Mouse (Mus musculus): ENCODE measurements around the gene Rps6kb1. TPM values are rescaled to one million over a fixed set of nuclear protein-coding genes. Genes with fewer than 3 reads are reported as not detected.
"Not testable (repeated sequence)": the region's sequence is repeated elsewhere in the genome, so short reads cannot be mapped to it uniquely, and the experiment has no call there.

Gene Rps6kb1
- polyA plus RNA-seq, 1 experiment from 2014 or later = 35.9 TPM

GRCm38 (mm10) chr11:86568425-86568824 is 23.8 kb upstream of the Rps6kb1 start:
- H3K9ac ChIP-seq = no peak overlapping the region
- ATAC-seq = peak; percentile 47; the same call in 1 of the 2 replicates
- 53% methylated on average over 3 of the region's 3 CpGs for WGBS (ENCODE audit: insufficient replicate concordance)

GRCm38 (mm10) chr11:86558258-86558657 is 13.7 kb upstream of the Rps6kb1 start:
- Histone ChIP-seq H3K27ac (no peak overlapping the region), H3K4me1 (no peaks in the 10 kb centered on the region), H3K27me3 (replicated peaks) (no peaks in the 10 kb centered on the region), H3K4me2 (no peak overlapping the region), H3K9me3 (replicated peaks) (no peaks in the 10 kb centered on the region), H3K9ac (no peak overlapping the region), H3K36me3 (peaks cover 87% of the 10 kb centered on the region), H3K4me3 (no peak overlapping the region)
- ATAC-seq = no peak
- WGBS (ENCODE audit: insufficient replicate concordance) = 80% methylated on average over 4 of the region's 4 CpGs

More at GRCm38 (mm10) chr11:86568425-86568824, 23.8 kb upstream of the Rps6kb1 start:
- Histone ChIP-seq H3K27ac (no peak overlapping the region), H3K4me3 (no peak overlapping the region), H3K4me1 (peaks cover 11% of the 10 kb centered on the region; the same call in 1 of the 2 replicates), H3K27me3 (replicated peaks) (no peaks in the 10 kb centered on the region), H3K4me2 (no peak overlapping the region), H3K9me3 (replicated peaks) (no peaks in the 10 kb centered on the region), H3K36me3 (peaks cover 32% of the 10 kb centered on the region)

DNA sequence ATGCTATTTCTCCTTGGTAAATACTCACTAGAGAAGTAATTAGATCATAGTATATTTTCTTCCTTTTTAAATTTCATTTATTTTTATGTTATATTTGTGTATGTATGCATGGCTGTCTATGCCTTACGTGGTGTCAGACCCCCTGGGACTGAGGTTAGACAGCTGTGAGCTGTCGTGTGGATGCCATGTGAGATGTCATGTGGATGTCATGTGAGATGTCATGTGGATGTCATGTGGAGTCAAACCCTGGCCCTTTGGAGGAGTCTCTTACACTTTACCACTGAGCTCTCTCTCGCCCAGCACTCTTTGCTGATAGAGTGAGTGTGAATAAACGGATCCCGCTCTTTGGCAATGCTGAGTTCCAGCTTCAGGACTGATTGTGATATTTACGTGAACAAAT is 8.9 kb upstream of the Rps6kb1 start:
- Histone ChIP-seq H3K9ac (no peak overlapping the region), H3K27me3 (replicated peaks) (no peaks in the 10 kb centered on the region), H3K9me3 (replicated peaks) (no peaks in the 10 kb centered on the region), H3K4me3 (no peak overlapping the region), H3K4me2 (no peak overlapping the region), H3K36me3 (peaks cover 85% of the 10 kb centered on the region), H3K4me1 (no peaks in the 10 kb centered on the region), H3K27ac (no peak overlapping the region)
- no peak for ATAC-seq
- 84% methylated on average over 6 of the region's 6 CpGs for WGBS (ENCODE audit: insufficient replicate concordance)

- Histone ChIP-seq H3K4me3 (no peak overlapping the region), H3K4me2 (no peak overlapping the region), H3K36me3 (peaks cover 30% of the 10 kb centered on the region), H3K9ac (no peak overlapping the region), H3K4me1 (peaks cover 30% of the 10 kb centered on the region), H3K27me3 (replicated peaks) (no peaks in the 10 kb centered on the region), H3K9me3 (replicated peaks) (no peaks in the 10 kb centered on the region), H3K27ac (no peak overlapping the region)
- 96% methylated on average over 1 of the region's 1 CpGs for WGBS (ENCODE audit: insufficient replicate concordance)
- ATAC-seq = no peak
These were observed 2.8 kb upstream of the Rps6kb1 start for GRCm38 (mm10) chr11:86547412-86547811.

DNA sequence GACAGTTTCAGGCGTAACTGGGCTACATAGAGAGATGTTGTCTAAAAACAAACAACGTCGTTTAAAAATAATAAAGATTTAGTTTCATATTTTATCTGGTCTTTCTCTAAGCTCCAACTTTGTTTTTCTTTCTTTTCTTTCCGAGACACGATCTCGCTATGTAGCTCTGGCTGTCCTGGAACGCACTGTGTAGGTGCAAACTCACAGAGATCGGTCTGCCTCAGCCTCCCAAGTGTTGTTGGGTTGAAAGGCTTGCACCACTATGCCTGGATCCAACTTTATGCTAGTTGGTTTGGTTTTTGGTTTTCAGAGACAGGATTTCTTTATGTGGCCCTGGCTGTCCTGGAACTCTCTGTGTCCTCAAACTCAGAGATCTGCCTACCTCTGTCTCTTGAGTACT is 951 bp upstream of the Rps6kb1 start:
- Histone ChIP-seq H3K36me3 (peaks cover 29% of the 10 kb centered on the region), H3K27ac (peak overlapping the region; percentile 88), H3K9me3 (replicated peaks) (no peaks in the 10 kb centered on the region), H3K9ac (peak overlapping the region; percentile 98), H3K4me2 (peak overlapping the region; percentile 73), H3K27me3 (replicated peaks) (no peaks in the 10 kb centered on the region), H3K4me1 (peaks cover 41% of the 10 kb centered on the region), H3K4me3 (peak overlapping the region; percentile 94)
- ATAC-seq = no peak
- 62% methylated on average over 8 of the region's 8 CpGs for WGBS (ENCODE audit: insufficient replicate concordance)

DNA sequence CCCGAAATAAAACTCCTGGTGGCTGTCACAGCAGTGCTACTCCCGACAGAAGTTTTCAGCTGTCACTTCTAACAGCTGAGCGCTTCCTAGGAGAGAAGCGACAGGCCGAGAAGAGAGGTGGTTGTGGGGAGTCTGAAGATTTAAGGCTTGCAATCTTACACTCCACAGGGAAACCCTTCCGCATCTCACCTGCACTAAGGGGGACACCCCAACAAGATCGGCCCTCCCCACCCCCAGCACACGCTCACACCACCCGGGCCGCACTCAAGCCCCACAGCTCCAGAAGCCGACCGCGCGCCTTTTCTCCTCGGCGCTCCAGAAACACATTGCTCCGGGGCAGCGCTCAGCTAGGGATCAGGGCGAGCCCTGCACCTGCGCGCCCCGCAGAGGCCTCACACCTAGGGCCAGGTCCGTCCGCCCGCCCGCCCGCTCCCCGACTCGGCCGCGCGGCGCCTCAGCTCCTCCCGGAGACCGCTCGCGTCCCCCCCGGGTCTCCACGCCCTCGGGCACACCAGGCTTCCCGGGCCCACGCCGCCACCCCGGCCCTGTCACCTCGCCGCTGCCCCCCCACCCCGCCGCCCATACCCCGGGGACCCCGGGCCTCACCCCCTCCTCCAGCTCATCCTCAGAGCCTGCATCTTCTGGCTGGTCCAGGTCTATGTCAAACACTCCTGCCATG is 506 bp downstream of the Rps6kb1 start:
- Histone ChIP-seq H3K4me3 (peak overlapping the region; percentile 94), H3K9me3 (replicated peaks) (no peaks in the 10 kb centered on the region), H3K4me1 (peaks cover 41% of the 10 kb centered on the region), H3K4me2 (peak overlapping the region; percentile 87), H3K27me3 (replicated peaks) (no peaks in the 10 kb centered on the region), H3K27ac (peak overlapping the region; percentile 88), H3K9ac (peak overlapping the region; percentile 98), H3K36me3 (peaks cover 14% of the 10 kb centered on the region)
- peak; percentile 66 for ATAC-seq
- under 1% methylated on average over 48 of the region's 50 CpGs for WGBS (ENCODE audit: insufficient replicate concordance)

GRCm38 (mm10) chr11:86542851-86543250 is 1.8 kb downstream of the Rps6kb1 start:
- Histone ChIP-seq H3K9me3 (replicated peaks) (no peaks in the 10 kb centered on the region), H3K36me3 (peaks cover 16% of the 10 kb centered on the region), H3K27me3 (replicated peaks) (no peaks in the 10 kb centered on the region), H3K9ac (peak overlapping the region; percentile 98), H3K27ac (no peak overlapping the region), H3K4me1 (peaks cover 41% of the 10 kb centered on the region), H3K4me3 (no peak overlapping the region; the same call in 1 of the 2 replicates), H3K4me2 (peak overlapping the region; percentile 87)
- 89% methylated on average over 1 of the region's 1 CpGs for WGBS (ENCODE audit: insufficient replicate concordance)
- ATAC-seq = no peak

- ATAC-seq = no peak
- Histone ChIP-seq H3K27ac (no peak overlapping the region), H3K9me3 (replicated peaks) (no peaks in the 10 kb centered on the region), H3K9ac (no peak overlapping the region), H3K4me2 (no peak overlapping the region), H3K36me3 (peaks cover 18% of the 10 kb centered on the region), H3K27me3 (replicated peaks) (no peaks in the 10 kb centered on the region), H3K4me1 (peaks cover 29% of the 10 kb centered on the region), H3K4me3 (no peak overlapping the region)
- WGBS (ENCODE audit: insufficient replicate concordance) = 84% methylated on average over 2 of the region's 2 CpGs
These were observed 4.1 kb downstream of the Rps6kb1 start for GRCm38 (mm10) chr11:86540476-86540845.

DNA sequence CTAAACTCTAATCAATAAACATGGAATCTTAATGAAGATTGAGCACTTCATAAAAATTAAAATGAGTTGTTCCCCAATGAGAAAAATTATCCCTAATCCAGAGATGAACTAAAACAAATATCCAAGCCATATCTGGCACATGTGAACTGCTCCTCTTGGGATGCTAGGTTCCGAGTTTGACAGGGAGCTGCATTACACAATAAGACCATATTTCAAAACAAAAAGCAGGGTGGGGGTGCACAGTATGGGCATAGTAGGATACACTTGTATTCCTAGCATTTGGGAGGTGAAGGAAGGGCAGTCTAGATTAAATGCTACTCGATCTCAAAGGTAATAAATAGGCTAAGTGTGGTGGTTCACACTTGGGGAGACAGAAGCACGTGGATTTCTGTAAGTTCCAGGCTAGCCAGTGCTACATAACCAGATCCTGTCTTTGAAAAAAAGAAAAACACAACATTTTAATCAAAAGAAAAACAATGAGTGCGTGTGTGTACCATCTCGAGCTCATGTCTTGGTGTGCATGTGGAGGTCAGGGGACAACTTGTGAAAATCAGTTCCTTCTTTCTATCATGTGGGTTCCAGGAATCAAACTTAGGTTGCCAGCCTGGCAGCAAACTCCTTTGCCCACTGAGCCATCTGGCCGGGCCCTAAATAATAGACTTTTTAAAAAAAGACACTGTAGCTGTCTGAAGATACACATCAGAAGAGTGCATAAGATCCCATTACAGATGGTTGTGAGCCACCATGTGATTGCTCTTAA is 4.7 kb downstream of the Rps6kb1 start:
- Histone ChIP-seq H3K4me3 (no peak overlapping the region), H3K27ac (no peak overlapping the region), H3K9ac (no peak overlapping the region), H3K9me3 (replicated peaks) (no peaks in the 10 kb centered on the region), H3K36me3 (peaks cover 20% of the 10 kb centered on the region), H3K27me3 (replicated peaks) (no peaks in the 10 kb centered on the region), H3K4me2 (no peak overlapping the region), H3K4me1 (peaks cover 27% of the 10 kb centered on the region)
- no peak for ATAC-seq
- WGBS (ENCODE audit: insufficient replicate concordance) = 77% methylated on average over 6 of the region's 6 CpGs

DNA sequence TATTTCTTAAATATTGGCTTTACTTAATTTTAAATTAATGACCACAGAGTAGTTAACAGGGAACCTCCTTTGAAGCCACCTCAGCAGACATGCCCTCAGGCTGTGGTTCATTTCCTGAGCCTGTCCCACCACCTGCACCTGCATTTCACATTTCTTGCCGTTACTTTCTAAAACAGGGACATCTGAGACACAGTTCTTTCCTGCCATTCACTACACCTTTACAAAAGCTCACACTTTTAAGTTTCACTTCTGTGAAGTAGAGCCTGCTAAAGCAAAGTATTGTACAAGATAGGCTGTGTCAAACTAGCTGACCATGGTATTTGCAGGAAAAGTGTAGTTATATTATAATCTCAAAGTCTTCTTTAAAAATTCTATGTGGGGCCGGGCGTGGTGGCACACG is 5.8 kb downstream of the Rps6kb1 start:
- 82% methylated on average over 4 of the region's 4 CpGs for WGBS (ENCODE audit: insufficient replicate concordance)
- Histone ChIP-seq H3K4me1 (peaks cover 27% of the 10 kb centered on the region), H3K4me3 (no peak overlapping the region), H3K9me3 (replicated peaks) (no peaks in the 10 kb centered on the region), H3K9ac (no peak overlapping the region), H3K36me3 (peaks cover 30% of the 10 kb centered on the region), H3K4me2 (no peak overlapping the region), H3K27ac (no peak overlapping the region), H3K27me3 (replicated peaks) (no peaks in the 10 kb centered on the region)
- no peak for ATAC-seq

GRCm38 (mm10) chr11:86534201-86534910 is 10.2 kb downstream of the Rps6kb1 start:
- Histone ChIP-seq H3K9me3 (replicated peaks) (no peaks in the 10 kb centered on the region), H3K4me2 (no peak overlapping the region), H3K27ac (no peak overlapping the region), H3K36me3 (peaks cover 55% of the 10 kb centered on the region), H3K27me3 (replicated peaks) (no peaks in the 10 kb centered on the region), H3K4me1 (peaks cover 2% of the 10 kb centered on the region; the same call in 1 of the 2 replicates), H3K9ac (no peak overlapping the region), H3K4me3 (no peak overlapping the region)
- WGBS (ENCODE audit: insufficient replicate concordance) = 87% methylated on average over 5 of the region's 5 CpGs
- no peak for ATAC-seq

GRCm38 (mm10) chr11:86533302-86533701 is 11.3 kb downstream of the Rps6kb1 start:
- H3K4me2 ChIP-seq; H3K4me1 ChIP-seq; H3K9me3 ChIP-seq (replicated peaks); ATAC-seq; H3K27ac ChIP-seq; H3K9ac ChIP-seq; H3K27me3 ChIP-seq (replicated peaks); H3K4me3 ChIP-seq: not testable (repeated sequence)
- WGBS (ENCODE audit: insufficient replicate concordance) = 79% methylated on average over 6 of the region's 6 CpGs
- H3K36me3 ChIP-seq = peaks cover 62% of the 10 kb centered on the region

Data from liver, embryonic 12.5 days (tissue).